Mouse (Mus musculus) small intestine, adult 2 months (tissue): ENCODE data around the gene Cubn.

Source experiments
- CTCF ChIP-seq: fragments of 200-500 bp; IDR thresholded peaks from 2 replicates; pipeline ENCODE4 v1.5.1; 2012; ENCODE audit warnings: low read depth, mild to moderate bottlenecking, control low read depth, inconsistent platforms, low read length, moderate library complexity, mixed read lengths; ENCODE audit not compliant: insufficient replicate concordance, insufficient read length; ENCODE audit errors: extremely low read depth
- POLR2A ChIP-seq: fragments of 200-500 bp; IDR thresholded peaks from 2 replicates; pipeline ENCODE4 v1.6.1; 2012; ENCODE audit warnings: low read depth, mild to moderate bottlenecking, control low read depth, inconsistent platforms, low read length, moderate library complexity

GRCm38 (mm10) chr2:13421974-13422760, 69.4 kb downstream of the Cubn start:
- TF ChIP-seq CTCF (no peak), POLR2A (no peak)
